Mouse (Mus musculus) hindbrain, postnatal 0 days (tissue): Measurements from ENCODE around the gene Tnnc1. TPM values are rescaled to one million over a fixed set of nuclear protein-coding genes. Genes with fewer than 3 reads are reported as not detected.

Experiments used
- ATAC-seq: fragments of 200-750 bp; cut with Nextera tagmentation; 2 replicates; pipeline ENCODE4 v1.8.0; 2017; ENCODE audit warnings: mild to moderate bottlenecking, moderate TSS enrichment, moderate library complexity
- DNase-seq: peaks from one replicate; pipeline ENCODE4 v3.0.0-alpha.2; 2015; ENCODE audit warnings: low spot score
- H3K27ac ChIP-seq: fragments of 300-500 bp; sonication (generic); 2 replicates; pipeline ENCODE4 v1.5.1; 2014; ENCODE audit warnings: mild to moderate bottlenecking
- H3K27me3 ChIP-seq: fragments of 300-500 bp; sonication (generic); 2 replicates; pipeline ENCODE4 v1.6.1; 2014; ENCODE audit warnings: low read length, mixed read lengths; ENCODE audit not compliant: insufficient read depth
- H3K36me3 ChIP-seq: fragments of 300-500 bp; sonication (generic); 2 replicates; pipeline ENCODE4 v1.6.1; 2014; ENCODE audit warnings: low read length, mixed read lengths; ENCODE audit not compliant: insufficient read depth
- H3K4me1 ChIP-seq: fragments of 300-500 bp; sonication (generic); 2 replicates; pipeline ENCODE4 v1.6.1; 2014; ENCODE audit warnings: antibody characterized with exemption, low read length, mixed read lengths; ENCODE audit not compliant: insufficient read depth
- H3K4me2 ChIP-seq: fragments of 300-500 bp; sonication (generic); 2 replicates; pipeline ENCODE4 v1.6.1; 2014; ENCODE audit warnings: low read depth, mild to moderate bottlenecking, low read length, moderate library complexity, mixed read lengths
- H3K4me3 ChIP-seq: fragments of 300-500 bp; sonication (generic); 2 replicates; pipeline ENCODE4 v1.5.1; 2014; ENCODE audit warnings: low read length
- H3K9ac ChIP-seq: fragments of 300-500 bp; sonication (generic); replicated peaks from 2 replicates; pipeline ENCODE4 v1.6.1; 2014; ENCODE audit warnings: mild to moderate bottlenecking, low read length, moderate library complexity, mixed read lengths
- H3K9me3 ChIP-seq: fragments of 300-500 bp; sonication (generic); 2 replicates; pipeline ENCODE4 v1.6.1; 2016; ENCODE audit warnings: low read length, mixed read lengths
- CTCF ChIP-seq: IDR thresholded peaks from 2 replicates; pipeline ENCODE4 v1.5.1; 2016; ENCODE audit warnings: antibody characterized with exemption, control low read depth, low read depth
- WGBS: fragments of 180-500 bp; shearing (Covaris S2); extraction: QIAGEN DNeasy Blood & Tissue Kit; methylation state at CpG from one replicate; pipeline ENCODE4 v1.1.7; 2014; 5-methylcytosine and 5-hydroxymethylcytosine counted together
- polyA plus RNA-seq: library from polyadenylated mRNA; unstranded; fragments of >200 nt; fragmentation: Nextera tagmentation; extraction: Ambion mirVana; gene quantifications from 2 replicates; pipeline ENCODE4 v1.2.1, GENCODE M21; 2015
- total RNA-seq: library from RNA; depleted of rRNA; stranded (reverse); fragments of >200 nt; gene quantifications from 2 replicates; pipeline ENCODE4 v1.2.3, GENCODE M21; 2014

Tnnc1 gene
- total and polyA plus RNA-seq, 2 experiments from 2014 or later: 0.68 to 2.9 TPM

- Histone ChIP-seq H3K36me3 (peaks cover 71% of the 10 kb centered on the region), H3K27ac (no peak overlapping the region), H3K9me3 (no peaks in the 10 kb centered on the region), H3K4me2 (no peak overlapping the region), H3K27me3 (no peaks in the 10 kb centered on the region), H3K9ac (no peak overlapping the region), H3K4me1 (no peaks in the 10 kb centered on the region), H3K4me3 (no peak overlapping the region)
- ATAC-seq (no peak), DNase-seq (no peak)
- WGBS: 78% methylated on average over 18 of the region's 18 CpGs
- no peak for TF ChIP-seq CTCF
Observed at GRCm38 (mm10) chr14:31172781-31173455, 35.2 kb upstream of the Tnnc1 start.

- Histone ChIP-seq H3K9me3 (no peaks in the 10 kb centered on the region), H3K27ac (no peak overlapping the region), H3K4me3 (no peak overlapping the region), H3K36me3 (peaks cover 73% of the 10 kb centered on the region), H3K4me2 (no peak overlapping the region), H3K4me1 (no peaks in the 10 kb centered on the region), H3K9ac (no peak overlapping the region), H3K27me3 (no peaks in the 10 kb centered on the region)
- 89% methylated on average over 7 of the region's 7 CpGs for WGBS
- no peak for TF ChIP-seq CTCF
- DNase-seq (no peak), ATAC-seq (no peak)
Observed at GRCm38 (mm10) chr14:31173537-31173936, 34.6 kb upstream of the Tnnc1 start.

GRCm38 (mm10) chr14:31177287-31177686, 30.8 kb upstream of the Tnnc1 start:
- no peak overlapping the region for H3K4me3 ChIP-seq
- TF ChIP-seq CTCF: no peak
- H3K9ac ChIP-seq: no peak overlapping the region
- 90% methylated on average over 16 of the region's 16 CpGs for WGBS
- no peak overlapping the region for H3K4me2 ChIP-seq
- DNase-seq (no peak), ATAC-seq (no peak)
- no peaks in the 10 kb centered on the region for H3K27me3 ChIP-seq
- peaks cover 90% of the 10 kb centered on the region for H3K36me3 ChIP-seq
- no peaks in the 10 kb centered on the region for H3K4me1 ChIP-seq
- no peak overlapping the region for H3K27ac ChIP-seq
- no peaks in the 10 kb centered on the region for H3K9me3 ChIP-seq

- Histone ChIP-seq H3K4me3 (no peak overlapping the region), H3K9ac (no peak overlapping the region), H3K4me2 (no peak overlapping the region), H3K27ac (no peak overlapping the region), H3K36me3 (peaks cover 90% of the 10 kb centered on the region), H3K9me3 (no peaks in the 10 kb centered on the region), H3K27me3 (no peaks in the 10 kb centered on the region), H3K4me1 (no peaks in the 10 kb centered on the region)
- ATAC-seq (no peak), DNase-seq (no peak)
- TF ChIP-seq CTCF: no peak
- 86% methylated on average over 5 of the region's 5 CpGs for WGBS
Observed at GRCm38 (mm10) chr14:31177715-31178114, 30.4 kb upstream of the Tnnc1 start.

- peak; percentile 24; the same call in 1 of the 2 replicates for ATAC-seq
- no peak overlapping the region for H3K4me2 ChIP-seq
- H3K9ac ChIP-seq: no peak overlapping the region
- TF ChIP-seq CTCF: no peak
- no peak overlapping the region; the same call in 1 of the 2 replicates for H3K27ac ChIP-seq
- H3K36me3 ChIP-seq: peaks cover 90% of the 10 kb centered on the region
- peak; percentile 21 for DNase-seq
- H3K4me1 ChIP-seq: no peaks in the 10 kb centered on the region
- H3K9me3 ChIP-seq: no peaks in the 10 kb centered on the region
- H3K27me3 ChIP-seq: no peaks in the 10 kb centered on the region
- WGBS: 75% methylated on average over 12 of the region's 12 CpGs
- H3K4me3 ChIP-seq: no peak overlapping the region
Observed at GRCm38 (mm10) chr14:31179677-31180365, 28.3 kb upstream of the Tnnc1 start.

- no peak overlapping the region for H3K27ac ChIP-seq
- no peak for ATAC-seq
- no peak overlapping the region for H3K4me3 ChIP-seq
- no peak for TF ChIP-seq CTCF
- no peaks in the 10 kb centered on the region for H3K27me3 ChIP-seq
- no peaks in the 10 kb centered on the region for H3K9me3 ChIP-seq
- no peak overlapping the region for H3K9ac ChIP-seq
- H3K4me1 ChIP-seq: no peaks in the 10 kb centered on the region
- H3K4me2 ChIP-seq: no peak overlapping the region
- DNase-seq: no peak
- 76% methylated on average over 4 of the region's 4 CpGs for WGBS
- H3K36me3 ChIP-seq: peaks cover 90% of the 10 kb centered on the region
Observed at GRCm38 (mm10) chr14:31181512-31181911, 26.6 kb upstream of the Tnnc1 start.

- ATAC-seq (no peak), DNase-seq (no peak)
- no peaks in the 10 kb centered on the region for H3K27me3 ChIP-seq
- no peak overlapping the region for H3K4me2 ChIP-seq
- H3K9me3 ChIP-seq: no peaks in the 10 kb centered on the region
- no peak overlapping the region for H3K9ac ChIP-seq
- no peak for TF ChIP-seq CTCF
- no peak overlapping the region for H3K4me3 ChIP-seq
- 73% methylated on average over 2 of the region's 2 CpGs for WGBS
- H3K4me1 ChIP-seq: no peaks in the 10 kb centered on the region
- H3K27ac ChIP-seq: no peak overlapping the region
- peaks cover 90% of the 10 kb centered on the region for H3K36me3 ChIP-seq
Observed at GRCm38 (mm10) chr14:31182786-31183290, 25.3 kb upstream of the Tnnc1 start.
